Mouse (Mus musculus): ENCODE measurements around the gene Tmem131.

The Tmem131 gene

DNA sequence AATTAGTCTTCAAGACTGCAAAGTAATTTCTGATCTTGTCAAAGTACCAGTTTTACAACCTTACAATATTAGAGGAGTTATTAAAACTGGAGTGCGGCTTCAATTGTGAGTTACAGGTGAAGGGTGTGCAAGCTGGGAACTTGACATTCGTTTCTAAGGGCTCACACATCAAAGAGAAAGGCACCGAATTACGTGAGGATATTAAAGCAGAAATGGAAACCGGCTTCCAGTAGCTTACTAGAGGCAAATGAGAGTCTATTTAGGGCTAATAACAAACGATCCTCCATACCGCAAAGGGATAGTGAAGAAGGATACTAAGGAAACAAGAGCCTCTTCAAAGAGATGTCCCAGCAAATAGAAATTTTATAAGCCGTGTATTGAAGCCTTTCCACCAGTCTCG lies 5.1 kb downstream of the Tmem131 start:
- peak; percentile 57 for DNase-seq (ENCODE audit: low read depth)

GRCm38 (mm10) chr1:36937648-36938047 lies 5.8 kb downstream of the Tmem131 start:
- DNase-seq (ENCODE audit: low read depth): peak; percentile 45

- no peak for DNase-seq (ENCODE audit: low read depth)
These were observed 6.5 kb downstream of the Tmem131 start for GRCm38 (mm10) chr1:36937015-36937414.

DNA sequence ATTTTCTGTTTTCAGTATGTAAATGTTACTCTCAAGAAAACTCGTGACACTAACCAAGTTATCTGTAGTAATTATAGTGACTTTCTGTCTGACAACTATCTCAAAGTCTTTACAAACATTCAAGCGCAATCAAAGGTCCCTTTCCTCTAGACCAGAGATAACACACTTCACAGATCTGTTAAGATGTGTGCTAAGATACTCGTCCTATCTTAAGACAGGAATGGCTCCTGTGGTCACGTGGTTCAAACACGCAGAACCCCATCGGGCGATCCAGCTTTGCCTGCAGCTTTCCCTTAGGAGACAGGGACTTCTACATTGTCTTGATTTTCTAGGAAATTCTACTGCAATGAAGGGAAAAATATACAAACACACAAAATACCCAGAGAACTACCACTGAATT lies 6.9 kb downstream of the Tmem131 start:
- no peak for DNase-seq (ENCODE audit: low read depth)

DNA sequence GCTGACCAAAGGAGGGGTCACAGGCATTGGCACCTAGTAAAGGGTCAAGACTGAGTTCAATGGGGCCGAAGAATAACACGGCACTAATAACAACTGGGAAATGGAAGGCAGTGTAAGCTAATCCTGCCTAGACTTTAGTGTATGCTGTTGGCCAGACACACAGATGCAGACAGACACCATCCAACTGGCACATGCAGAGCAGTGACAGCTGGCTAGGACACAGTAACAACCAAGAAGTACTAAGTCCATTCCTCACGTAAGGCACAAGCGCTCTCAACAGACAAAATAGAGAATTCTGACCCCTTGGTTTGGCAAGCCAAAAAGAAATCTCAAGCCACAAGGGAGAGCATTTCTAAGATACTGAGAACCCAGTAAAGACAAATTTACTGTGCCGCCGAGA lies 8.7 kb downstream of the Tmem131 start:
- no peak for DNase-seq (ENCODE audit: low read depth)

DNA sequence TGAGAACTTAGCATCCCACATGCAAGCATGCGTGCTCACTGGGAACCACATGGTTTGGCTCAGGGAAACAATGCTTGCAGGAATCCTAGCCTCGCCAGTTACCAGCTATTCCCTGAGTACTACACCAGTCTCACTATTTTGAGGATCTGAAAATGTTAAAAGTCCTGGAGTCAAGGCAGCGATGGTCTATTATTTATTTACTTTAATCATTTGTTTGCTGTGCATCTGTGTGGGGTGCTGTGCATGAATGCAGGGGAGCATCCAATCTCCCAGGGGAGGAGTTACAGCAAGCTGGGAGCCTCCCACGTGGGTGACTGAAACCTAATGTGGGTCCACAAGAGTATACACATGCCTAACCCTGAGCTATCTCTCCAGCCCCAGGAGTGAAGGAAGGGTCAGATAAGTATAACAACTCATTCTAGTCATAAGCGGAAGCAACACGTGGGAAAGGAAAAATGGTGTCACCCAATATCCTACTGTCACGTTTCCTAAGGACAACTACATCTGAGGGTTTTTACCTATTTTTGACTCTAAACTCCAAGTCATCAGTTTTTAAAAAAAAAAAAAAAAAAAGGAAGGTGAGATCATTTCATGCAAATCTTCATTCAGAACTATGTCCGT lies 9.4 kb downstream of the Tmem131 start:
- DNase-seq (ENCODE audit: low read depth): no peak

GRCm38 (mm10) chr1:36932231-36932630 lies 11.2 kb downstream of the Tmem131 start:
- DNase-seq (ENCODE audit: low read depth): no peak

DNA sequence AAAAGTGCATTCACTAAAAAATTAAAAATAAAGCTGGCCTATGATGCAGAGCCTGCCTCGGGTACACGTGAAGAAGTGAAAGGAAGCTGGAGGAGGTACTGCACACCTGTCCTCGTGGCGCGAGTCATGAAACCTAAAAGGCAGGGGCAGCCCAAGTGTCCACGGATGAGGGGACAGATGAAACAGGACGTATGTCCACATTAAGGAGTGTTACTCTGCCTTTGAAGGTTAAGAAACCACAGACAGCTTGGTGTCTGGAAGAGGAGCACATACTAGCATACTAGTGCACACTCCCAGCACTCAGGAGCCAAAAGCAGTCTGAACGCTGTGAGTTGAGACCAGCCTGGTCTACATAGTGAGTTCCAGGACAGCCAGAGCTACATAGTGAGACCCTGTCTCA lies 12.6 kb downstream of the Tmem131 start:
- DNase-seq (ENCODE audit: low read depth): no peak

GRCm38 (mm10) chr1:36929996-36930395 lies 13.5 kb downstream of the Tmem131 start:
- no peak for DNase-seq (ENCODE audit: low read depth)

DNA sequence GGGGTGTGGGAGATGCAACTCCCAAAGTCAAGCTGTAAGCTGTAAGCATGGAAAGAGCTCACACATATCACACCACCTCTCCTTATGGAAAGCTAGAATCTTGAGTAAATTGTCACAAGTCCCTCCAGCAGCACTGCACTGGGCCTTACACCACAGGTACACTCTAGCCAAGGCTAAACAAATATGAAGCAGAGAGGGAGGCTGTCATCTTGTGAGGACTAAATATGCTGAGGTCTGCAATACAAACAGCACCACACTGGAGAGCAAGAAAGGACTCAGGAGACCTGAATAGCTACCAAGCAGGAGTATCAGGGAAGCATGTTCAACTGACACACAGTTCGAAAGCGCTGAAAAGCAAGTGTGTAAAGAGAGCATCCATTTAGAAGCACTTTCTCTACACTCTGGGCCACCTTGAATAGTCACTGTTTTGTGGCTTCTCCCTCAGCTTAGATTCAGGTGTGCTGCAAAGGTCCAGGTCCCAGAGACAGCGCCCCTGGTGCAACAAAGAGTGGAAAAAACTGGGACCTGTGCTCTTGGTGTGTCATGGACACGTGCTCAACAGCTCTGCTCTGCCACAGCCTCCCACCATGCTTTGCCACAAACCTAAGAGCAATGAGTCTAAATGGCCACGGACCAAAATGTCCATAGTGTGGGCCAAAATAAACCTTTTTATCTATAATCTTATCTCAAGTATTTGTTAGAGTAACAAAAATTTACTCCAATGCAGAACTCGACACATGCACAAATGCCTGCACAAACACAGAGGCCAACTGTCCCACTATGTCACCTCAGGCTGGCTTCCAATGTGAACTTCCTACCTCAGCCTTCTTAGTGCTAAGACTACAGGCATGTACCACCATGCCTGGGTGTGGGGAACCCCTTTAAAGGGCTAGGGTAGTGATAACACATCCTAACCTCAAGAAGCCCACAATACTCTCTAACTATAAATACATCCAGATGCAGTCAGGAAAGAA lies 14.8 kb downstream of the Tmem131 start:
- DNase-seq (ENCODE audit: low read depth): no peak

DNA sequence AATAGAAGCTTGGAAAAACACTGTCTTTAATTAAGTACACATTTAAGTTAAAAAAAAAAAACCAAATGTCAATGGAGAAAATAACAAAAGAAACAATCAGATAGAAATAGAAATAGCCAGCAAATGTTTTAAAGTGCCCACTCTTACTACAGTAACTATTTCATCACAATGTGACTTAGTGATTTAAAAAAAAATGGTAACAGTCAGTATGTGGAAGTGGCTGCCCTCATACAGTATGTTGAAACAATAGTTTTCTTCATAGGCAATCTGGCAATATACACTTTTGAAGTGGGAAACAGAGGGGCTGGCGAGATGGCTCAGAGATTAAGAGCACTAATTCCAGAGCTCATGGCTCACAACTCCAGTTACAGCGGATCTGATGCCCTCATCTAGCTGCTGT lies 15.9 kb downstream of the Tmem131 start:
- DNase-seq (ENCODE audit: low read depth): no peak

GRCm38 (mm10) chr1:36926738-36927137 lies 16.7 kb downstream of the Tmem131 start:
- no peak for DNase-seq (ENCODE audit: low read depth)

DNA sequence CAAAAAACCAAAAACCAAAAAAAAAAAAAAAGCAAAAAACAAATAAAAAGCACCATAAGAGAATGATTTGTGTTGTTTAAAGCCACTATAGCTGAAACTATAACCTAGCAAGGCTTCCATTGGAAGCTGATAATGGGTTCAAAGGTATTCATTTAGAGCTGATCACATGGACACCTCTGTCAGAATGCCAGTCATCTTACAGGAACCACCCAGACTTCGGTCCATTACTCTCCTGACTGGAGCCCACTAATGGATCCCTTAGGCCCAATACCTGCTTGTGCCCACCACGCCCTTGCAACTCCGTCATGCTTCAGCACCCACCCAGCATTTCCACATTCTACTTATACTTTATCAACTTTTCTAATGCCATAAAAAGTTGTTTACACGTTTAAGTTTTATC lies 17.2 kb downstream of the Tmem131 start:
- DNase-seq (ENCODE audit: low read depth): no peak

DNA sequence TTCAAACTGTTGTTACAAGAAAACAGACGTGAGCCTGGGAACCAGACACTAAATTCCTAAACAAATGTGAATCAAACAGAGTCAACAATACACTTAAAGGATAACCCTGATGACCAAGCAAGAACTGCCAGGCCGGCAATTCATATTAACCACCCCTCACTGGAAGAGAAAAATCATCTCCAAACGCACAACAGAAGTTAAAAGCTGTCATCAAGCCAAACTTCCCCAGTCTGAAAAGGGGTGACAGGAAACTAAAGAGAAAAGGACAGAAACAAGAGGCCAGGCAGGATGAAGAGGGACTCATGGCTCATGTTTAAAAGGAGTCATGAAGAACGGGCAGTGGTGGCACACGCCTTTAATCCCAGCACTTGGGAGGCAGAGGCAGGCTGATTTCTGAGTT lies 17.7 kb downstream of the Tmem131 start:
- no peak for DNase-seq (ENCODE audit: low read depth)

DNA sequence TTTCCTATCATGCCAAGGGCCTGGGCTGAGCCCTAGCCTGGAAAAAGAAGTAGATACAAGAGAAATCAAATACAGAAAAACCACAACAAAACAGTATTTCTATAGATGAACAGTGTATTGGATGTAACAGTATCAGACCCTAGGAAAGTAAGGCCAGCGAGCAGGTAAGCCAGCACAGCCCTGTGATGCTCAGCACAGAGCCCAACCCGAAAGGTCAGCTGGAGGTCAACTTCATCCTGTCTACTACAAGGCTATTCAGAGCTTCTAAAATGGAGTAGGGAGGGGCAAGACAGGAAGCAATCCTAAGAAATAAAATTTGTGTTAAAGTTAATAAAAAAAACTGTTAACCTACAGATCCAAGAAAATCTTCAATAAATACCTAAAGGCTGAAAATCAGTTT lies 18.6 kb downstream of the Tmem131 start:
- no peak for DNase-seq (ENCODE audit: low read depth)

DNA sequence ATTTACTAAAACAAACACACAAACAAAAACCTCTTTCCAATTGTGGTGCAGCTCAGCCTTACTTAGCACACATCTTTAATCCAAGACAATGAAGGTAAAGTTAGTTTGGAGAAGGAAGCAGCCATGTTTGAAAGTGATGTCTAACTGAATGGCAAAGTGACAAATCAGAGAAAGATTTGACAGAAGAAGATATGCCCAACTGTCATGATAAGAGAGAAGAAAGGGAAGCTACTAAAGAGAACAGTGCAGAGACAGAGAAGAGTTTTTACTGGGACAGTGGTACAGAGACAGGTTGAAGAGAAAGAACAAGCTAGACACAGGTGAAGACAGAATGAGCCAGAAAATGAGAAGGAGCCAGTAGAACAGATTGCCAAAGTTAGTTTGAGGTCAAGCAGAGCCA lies 19.6 kb downstream of the Tmem131 start:
- DNase-seq (ENCODE audit: low read depth): no peak

DNA sequence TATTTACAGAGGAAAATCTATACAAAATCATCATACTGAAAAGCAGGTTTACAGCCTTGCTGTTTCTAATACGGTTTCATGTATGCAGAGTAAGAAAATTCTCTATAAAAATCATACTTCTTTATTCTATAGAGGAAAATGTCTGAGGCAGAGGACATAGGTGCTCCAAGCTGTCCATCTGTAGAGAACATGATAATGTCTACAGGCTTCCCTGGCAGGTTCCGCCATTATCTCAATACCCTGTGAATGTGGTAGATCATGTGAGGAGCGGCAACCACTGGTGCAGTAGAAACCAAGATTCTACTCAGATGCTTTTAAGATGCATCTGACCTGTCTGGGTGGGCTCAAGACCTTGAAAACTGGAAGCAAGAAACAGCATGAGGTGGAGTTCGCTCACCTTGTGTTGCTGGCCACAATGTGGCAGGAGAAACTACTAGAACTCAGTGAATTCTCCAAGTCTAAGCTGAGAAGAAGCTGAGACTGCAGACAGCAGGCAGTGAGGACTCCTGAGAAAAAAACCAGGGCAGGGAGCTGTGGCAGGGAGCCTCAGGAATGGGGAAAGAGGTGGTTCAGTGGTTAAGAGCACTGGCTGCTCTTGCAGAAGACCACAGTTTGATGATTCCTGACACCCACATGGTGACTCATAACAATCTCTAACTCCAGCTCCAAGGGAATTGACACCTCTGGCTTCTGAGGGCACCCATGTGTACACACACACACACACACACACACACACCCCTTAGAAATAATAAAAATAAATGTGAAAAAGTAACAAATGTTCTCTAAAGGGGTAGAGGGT lies 20.6 kb downstream of the Tmem131 start:
- no peak for DNase-seq (ENCODE audit: low read depth)

DNA sequence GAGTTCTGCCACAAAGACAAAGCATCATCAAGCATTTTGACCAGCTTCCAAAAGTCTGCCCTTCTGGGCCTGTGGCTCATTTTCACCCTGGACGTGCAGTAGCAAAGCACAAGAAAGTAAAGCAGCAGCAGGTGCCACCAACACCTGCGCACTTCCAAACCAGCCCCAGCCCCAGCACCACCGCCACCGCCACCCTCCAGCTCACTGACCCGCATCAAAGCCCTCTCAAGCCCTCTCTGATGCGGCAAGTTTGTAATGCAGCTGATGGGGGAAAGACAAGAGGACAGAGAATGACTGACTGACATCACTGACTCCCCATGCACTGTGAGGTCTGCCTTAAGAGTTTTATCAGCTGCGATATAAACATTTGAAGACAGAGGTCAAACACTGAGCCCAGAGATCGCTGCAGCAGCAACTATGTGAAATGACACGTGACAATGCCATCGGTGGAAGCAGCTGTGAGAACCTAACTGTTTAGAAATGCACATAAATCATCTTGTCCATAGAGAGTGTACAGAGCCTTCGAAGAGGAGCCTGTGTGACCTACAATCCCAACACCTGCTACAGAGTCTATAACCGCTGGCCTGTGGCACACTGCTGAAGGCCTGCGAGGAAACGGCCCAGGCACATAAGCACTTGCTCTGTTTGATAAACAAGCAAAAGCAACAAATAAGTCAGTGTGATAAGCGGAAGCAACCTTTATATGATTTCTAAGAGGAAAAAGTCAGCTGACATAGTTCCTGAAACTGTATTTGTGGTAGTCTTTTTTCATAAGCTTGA lies 21.7 kb downstream of the Tmem131 start:
- DNase-seq (ENCODE audit: low read depth): peak; percentile 57

DNA sequence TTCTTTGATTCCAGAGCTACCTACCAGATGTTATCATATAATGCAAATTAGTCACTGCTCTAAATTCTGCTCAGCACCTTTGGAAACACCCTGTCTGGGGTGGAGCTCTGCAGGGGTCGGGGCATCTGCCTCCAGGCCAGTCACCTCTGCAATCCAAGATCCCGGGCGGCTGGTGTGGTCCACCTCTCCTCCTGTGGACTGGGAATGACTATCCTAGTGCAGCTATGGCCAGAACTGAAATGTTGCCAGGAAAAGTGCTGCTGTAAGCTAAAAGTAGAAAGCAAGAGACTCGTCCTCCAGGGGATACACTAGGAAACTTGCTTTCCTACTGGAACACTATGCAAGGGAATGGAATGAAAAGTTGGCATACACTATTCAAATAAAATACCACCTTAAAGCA lies 22.7 kb downstream of the Tmem131 start:
- no peak for DNase-seq (ENCODE audit: low read depth)

DNA sequence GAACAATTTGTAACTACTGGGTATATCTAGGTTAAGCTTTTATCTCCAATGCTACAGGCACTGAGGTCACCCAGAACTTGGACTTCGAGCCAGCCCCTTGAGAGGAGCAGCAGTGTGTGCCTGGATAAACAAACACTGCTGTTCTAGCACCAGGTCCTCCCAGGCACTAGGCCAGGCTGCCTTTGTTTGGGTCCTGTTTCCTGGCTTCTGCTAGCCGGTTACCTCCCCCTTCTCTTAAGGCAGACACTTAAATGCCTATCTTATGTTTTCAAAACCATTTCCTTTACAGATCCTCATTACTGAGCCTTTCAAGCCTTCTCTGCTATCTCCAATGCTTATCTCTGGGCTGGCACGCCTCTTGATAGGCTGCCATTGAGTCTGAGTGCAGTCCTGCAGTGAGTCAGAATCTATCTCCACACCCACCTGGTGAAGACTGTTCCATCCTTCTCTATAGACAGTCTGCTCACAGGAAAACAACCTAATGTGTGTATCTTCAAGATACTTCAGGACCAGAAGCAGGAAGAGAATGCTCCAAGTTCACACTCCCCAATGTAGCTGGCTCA lies 23.2 kb downstream of the Tmem131 start:
- DNase-seq (ENCODE audit: low read depth): peak; percentile 85

DNA sequence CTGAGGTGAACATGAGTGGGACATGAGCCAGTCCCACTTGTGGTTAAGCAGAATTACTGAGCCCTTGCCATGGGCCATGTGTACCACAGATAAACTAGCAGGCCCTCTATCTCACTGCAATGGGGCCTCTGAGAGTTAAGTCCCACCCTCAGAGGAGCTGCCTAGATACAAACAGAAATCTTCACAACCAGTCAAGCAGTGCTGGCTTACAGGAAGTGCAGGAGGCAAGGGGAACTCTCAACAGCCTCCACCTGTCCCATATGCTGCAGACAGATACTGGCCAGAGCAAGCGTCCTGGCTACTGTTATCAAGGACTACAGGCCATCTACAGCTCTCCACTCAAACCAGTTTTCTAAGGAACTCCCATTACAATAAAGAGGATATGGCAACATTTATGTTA lies 23.7 kb downstream of the Tmem131 start:
- peak; percentile 75 for DNase-seq (ENCODE audit: low read depth)

- DNase-seq (ENCODE audit: low read depth): no peak
These were observed 26.0 kb downstream of the Tmem131 start for GRCm38 (mm10) chr1:36917423-36917822.
